Mouse (Mus musculus) forebrain, embryonic 11.5 days (tissue): ENCODE results near the gene Nfyc. TPM values are rescaled to one million over a fixed set of nuclear protein-coding genes. Genes with fewer than 3 reads are reported as not detected.

Experiments used
- ATAC-seq: fragments of 200-750 bp; cut with Nextera tagmentation; replicated peaks from 2 replicates; pipeline ENCODE4 v1.8.0; 2017; ENCODE audit warnings: moderate TSS enrichment; ENCODE audit not compliant: low FRiP score
- DNase-seq: peaks from one replicate; pipeline ENCODE4 v3.0.0-alpha.2; 2017; ENCODE audit warnings: low spot score
- H3K27ac ChIP-seq: fragments of 300-500 bp; sonication (generic); 2 replicates; pipeline ENCODE4 v1.5.1; 2014; ENCODE audit warnings: low read depth, low read length
- H3K27me3 ChIP-seq: fragments of 300-500 bp; sonication (generic); 2 replicates; pipeline ENCODE4 v1.6.1; 2014; ENCODE audit warnings: mild to moderate bottlenecking, low read length, mixed read lengths; ENCODE audit not compliant: control insufficient read depth, insufficient read depth
- H3K36me3 ChIP-seq: fragments of 300-500 bp; sonication (generic); 2 replicates; pipeline ENCODE4 v1.6.1; 2014; ENCODE audit warnings: mild to moderate bottlenecking, low read length, moderate library complexity, mixed read lengths; ENCODE audit not compliant: control insufficient read depth, insufficient read depth
- H3K4me1 ChIP-seq: fragments of 300-500 bp; sonication (generic); replicated peaks from 2 replicates; pipeline ENCODE4 v1.6.1; 2014; ENCODE audit warnings: low read length, mixed read lengths; ENCODE audit not compliant: control insufficient read depth, insufficient read depth
- H3K4me2 ChIP-seq: fragments of 300-500 bp; sonication (generic); 2 replicates; pipeline ENCODE4 v1.6.1; 2014; ENCODE audit warnings: low read depth, mild to moderate bottlenecking, low read length, moderate library complexity, mixed read lengths; ENCODE audit not compliant: severe bottlenecking
- H3K4me3 ChIP-seq: fragments of 300-500 bp; sonication (generic); 2 replicates; pipeline ENCODE4 v1.5.1; 2014; ENCODE audit warnings: low read depth, low read length
- H3K9ac ChIP-seq: fragments of 300-500 bp; sonication (generic); 2 replicates; pipeline ENCODE4 v1.6.1; 2014; ENCODE audit warnings: low read length
- H3K9me3 ChIP-seq: fragments of 300-500 bp; sonication (generic); 2 replicates; pipeline ENCODE4 v1.6.1; 2016; ENCODE audit warnings: low read length, mixed read lengths; ENCODE audit not compliant: control insufficient read depth
- WGBS: fragments of 180-500 bp; shearing (Covaris S2); extraction: QIAGEN DNeasy Blood & Tissue Kit; methylation state at CpG from one replicate; pipeline ENCODE4 v1.1.7; 2014; 5-methylcytosine and 5-hydroxymethylcytosine counted together
- polyA plus RNA-seq: library from polyadenylated mRNA; unstranded; fragments of >200 nt; fragmentation: Nextera tagmentation; extraction: Ambion mirVana; gene quantifications from 2 replicates; pipeline ENCODE4 v1.2.1, GENCODE M21; 2014

Gene Nfyc
- polyA plus RNA-seq, 1 experiment from 2014 or later = 124 TPM

DNA sequence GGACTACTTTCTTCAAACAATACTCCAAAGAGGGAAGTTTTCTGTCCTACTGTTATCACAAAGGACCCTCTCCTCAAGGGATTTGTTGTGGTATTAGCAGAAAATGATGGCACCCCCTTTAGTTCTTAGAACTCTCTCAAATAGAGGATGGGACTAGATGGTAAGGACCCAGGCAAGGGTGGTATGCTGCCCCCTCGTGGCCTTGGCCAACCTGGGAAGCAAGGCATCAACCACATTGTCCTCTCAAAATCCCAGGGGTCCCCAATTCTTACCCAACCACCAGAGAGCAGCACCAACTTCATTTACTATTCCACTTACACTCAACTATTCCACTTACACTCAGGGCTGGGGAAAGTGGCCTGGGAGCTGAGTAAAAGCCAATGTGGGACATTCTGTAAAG lies 76.1 kb downstream of the Nfyc start:
- DNase-seq (peak; percentile 82), ATAC-seq (no peak)
- H3K9ac ChIP-seq = no peak overlapping the region
- no peaks in the 10 kb centered on the region; the same call in 1 of the 2 replicates for H3K27me3 ChIP-seq
- H3K4me3 ChIP-seq = no peak overlapping the region
- H3K27ac ChIP-seq = no peak overlapping the region
- WGBS = 0% methylated on average over 1 of the region's 1 CpGs
- peaks cover 5% of the 10 kb centered on the region; the same call in 1 of the 2 replicates for H3K36me3 ChIP-seq
- no peaks in the 10 kb centered on the region for H3K9me3 ChIP-seq
- no peak overlapping the region for H3K4me2 ChIP-seq
- H3K4me1 ChIP-seq = no peaks in the 10 kb centered on the region

DNA sequence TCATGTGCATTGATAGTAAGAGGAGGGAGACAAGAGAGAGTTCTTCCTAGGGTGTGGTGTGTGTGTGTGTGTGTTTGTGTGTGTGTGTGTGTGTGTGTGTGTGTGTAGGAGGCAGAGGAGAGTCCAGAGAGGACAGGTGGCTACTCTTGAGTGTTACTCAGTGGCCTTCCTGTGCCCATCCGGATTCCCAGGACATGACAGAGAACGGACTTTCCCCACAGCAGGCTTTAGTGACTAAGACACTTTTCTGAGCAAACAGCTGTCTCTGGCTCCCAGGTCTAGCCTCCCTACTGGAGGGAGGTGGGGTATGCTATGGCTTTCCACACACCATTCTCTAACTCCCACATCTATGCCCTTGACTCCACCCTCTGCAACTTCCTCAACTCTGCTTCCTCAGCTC lies 81.8 kb downstream of the Nfyc start:
- peaks cover 14% of the 10 kb centered on the region for H3K4me1 ChIP-seq
- H3K4me3 ChIP-seq = no peak overlapping the region
- peaks cover 49% of the 10 kb centered on the region for H3K27me3 ChIP-seq
- WGBS = 37% methylated on average over 2 of the region's 2 CpGs
- ATAC-seq = no peak
- no peaks in the 10 kb centered on the region for H3K9me3 ChIP-seq
- H3K36me3 ChIP-seq = no peaks in the 10 kb centered on the region
- no peak overlapping the region for H3K4me2 ChIP-seq
- no peak overlapping the region for H3K27ac ChIP-seq
- no peak overlapping the region for H3K9ac ChIP-seq
- DNase-seq = no peak

DNA sequence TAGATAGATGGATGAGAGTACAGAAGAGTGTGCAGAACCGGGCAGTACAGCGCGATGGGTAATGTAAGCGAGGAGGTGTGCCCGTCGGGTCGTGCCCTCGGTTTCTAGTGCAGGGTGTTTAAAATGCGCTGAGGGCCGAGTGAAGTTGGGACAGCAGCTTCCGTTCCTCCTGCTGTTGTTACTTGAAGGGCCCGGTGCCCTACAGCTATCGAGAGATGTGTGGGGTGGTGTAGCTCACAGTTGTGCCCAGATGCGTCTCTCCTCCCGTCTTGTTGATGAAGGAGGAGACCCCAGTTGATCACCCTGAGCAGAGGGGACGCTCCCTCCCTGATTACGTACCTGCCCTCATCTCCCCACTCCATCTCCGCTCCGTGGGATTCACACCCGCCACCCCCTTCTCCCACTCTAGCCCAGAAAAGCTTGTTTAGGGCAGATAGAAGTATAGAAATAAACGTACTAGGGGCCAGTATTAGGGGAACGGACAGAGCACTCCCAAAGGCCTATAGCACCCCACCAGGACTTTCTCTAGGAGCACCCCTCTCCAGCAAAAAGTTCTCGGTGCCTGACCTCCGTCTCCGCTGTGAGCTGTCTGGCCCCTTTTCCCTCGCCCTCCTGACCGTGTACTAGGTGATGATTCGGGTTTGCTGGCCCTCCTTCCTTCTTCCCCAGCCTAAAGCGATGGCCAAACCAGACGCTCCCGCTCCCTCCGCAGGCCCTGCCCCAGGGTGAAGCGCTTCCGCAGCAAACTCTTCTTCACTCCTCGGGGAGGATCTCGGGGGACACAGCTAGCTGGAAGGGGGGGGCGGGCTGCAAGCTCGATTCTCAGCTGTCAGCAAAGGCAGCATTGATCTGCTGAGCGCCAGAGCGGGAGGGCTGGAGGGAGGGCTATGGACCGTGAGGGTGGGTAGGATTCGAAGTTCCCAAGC lies 83.2 kb downstream of the Nfyc start, which contains the start of gene Kcnq4:
TSS of gene Kcnq4 (minus strand) at position 672 of the 926 bp plus-strand sequence.
- peak within 1 kb of the TSS; percentile 59 for H3K9ac ChIP-seq
- no peaks in the 10 kb centered on the region for H3K36me3 ChIP-seq
- peak within 1 kb of the TSS; percentile 98 for H3K4me2 ChIP-seq
- ATAC-seq (no peak), DNase-seq (no peak)
- peaks cover 14% of the 10 kb centered on the region for H3K4me1 ChIP-seq
- peaks cover 49% of the 10 kb centered on the region for H3K27me3 ChIP-seq
- WGBS = 2% methylated on average over 41 of the region's 42 CpGs
- H3K4me3 ChIP-seq = peak within 1 kb of the TSS; percentile 53
- no peak within 1 kb of the TSS for H3K27ac ChIP-seq
- no peaks in the 10 kb centered on the region for H3K9me3 ChIP-seq

GRCm38 (mm10) chr4:120747243-120747792 lies 84.1 kb downstream of the Nfyc start:
- WGBS = under 1% methylated on average over 64 of the region's 75 CpGs
- no peaks in the 10 kb centered on the region for H3K36me3 ChIP-seq
- peak overlapping the region; percentile 59 for H3K9ac ChIP-seq
- peak overlapping the region; percentile 98 for H3K4me2 ChIP-seq
- DNase-seq (peak; percentile 67), ATAC-seq (peak; percentile 60)
- H3K27me3 ChIP-seq = peaks cover 49% of the 10 kb centered on the region
- no peak overlapping the region for H3K27ac ChIP-seq
- no peaks in the 10 kb centered on the region for H3K9me3 ChIP-seq
- peak overlapping the region; percentile 53 for H3K4me3 ChIP-seq
- H3K4me1 ChIP-seq = peaks cover 14% of the 10 kb centered on the region

DNA sequence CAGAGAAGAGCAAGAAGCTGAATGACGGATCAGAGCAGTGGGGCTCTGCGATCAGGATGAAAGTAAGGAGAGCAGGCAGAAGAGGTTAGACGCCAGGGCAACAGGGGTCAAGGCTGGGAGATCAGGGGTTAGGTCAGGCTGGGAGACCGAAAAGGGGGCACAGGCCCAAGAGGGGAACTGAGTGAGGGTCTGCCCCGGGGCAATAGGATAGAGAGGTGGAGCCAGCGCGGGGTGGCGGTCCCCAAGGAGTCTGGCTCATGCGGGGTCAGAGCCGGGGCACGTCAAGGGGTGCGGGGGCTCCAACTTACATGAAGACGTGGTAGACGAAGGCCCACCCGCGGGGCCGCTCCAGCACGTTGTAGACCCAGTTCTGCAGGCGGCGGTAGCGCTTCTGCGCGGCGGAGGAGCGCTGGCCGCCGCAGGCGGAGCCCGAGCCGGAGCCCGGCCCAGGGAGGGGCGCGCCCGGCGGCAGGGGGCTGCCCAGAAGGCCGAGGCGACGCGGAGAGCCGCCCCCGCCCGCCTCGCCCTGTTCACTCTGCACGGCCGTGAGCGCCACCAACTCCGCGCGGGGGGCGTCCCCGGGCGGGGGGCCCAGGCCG lies 84.7 kb downstream of the Nfyc start:
- H3K4me2 ChIP-seq = peak overlapping the region; percentile 98
- WGBS = 3% methylated on average over 41 of the region's 53 CpGs
- peak overlapping the region; percentile 59 for H3K9ac ChIP-seq
- no peaks in the 10 kb centered on the region for H3K9me3 ChIP-seq
- peaks cover 14% of the 10 kb centered on the region for H3K4me1 ChIP-seq
- peak; percentile 69 for DNase-seq
- H3K27me3 ChIP-seq = peaks cover 49% of the 10 kb centered on the region
- H3K36me3 ChIP-seq = no peaks in the 10 kb centered on the region
- no peak overlapping the region for H3K27ac ChIP-seq
- H3K4me3 ChIP-seq = peak overlapping the region; percentile 53
- peak; percentile 59 for ATAC-seq

- Histone ChIP-seq H3K27ac (no peak overlapping the region), H3K27me3 (peaks cover 49% of the 10 kb centered on the region), H3K36me3 (no peaks in the 10 kb centered on the region), H3K9me3 (no peaks in the 10 kb centered on the region), H3K4me2 (no peak overlapping the region), H3K4me1 (peaks cover 14% of the 10 kb centered on the region), H3K9ac (no peak overlapping the region), H3K4me3 (no peak overlapping the region)
- WGBS = 10% methylated on average over 10 of the region's 10 CpGs
- no peak for DNase-seq
- ATAC-seq = no peak
Observed at GRCm38 (mm10) chr4:120745731-120746551, 85.4 kb downstream of the Nfyc start.

DNA sequence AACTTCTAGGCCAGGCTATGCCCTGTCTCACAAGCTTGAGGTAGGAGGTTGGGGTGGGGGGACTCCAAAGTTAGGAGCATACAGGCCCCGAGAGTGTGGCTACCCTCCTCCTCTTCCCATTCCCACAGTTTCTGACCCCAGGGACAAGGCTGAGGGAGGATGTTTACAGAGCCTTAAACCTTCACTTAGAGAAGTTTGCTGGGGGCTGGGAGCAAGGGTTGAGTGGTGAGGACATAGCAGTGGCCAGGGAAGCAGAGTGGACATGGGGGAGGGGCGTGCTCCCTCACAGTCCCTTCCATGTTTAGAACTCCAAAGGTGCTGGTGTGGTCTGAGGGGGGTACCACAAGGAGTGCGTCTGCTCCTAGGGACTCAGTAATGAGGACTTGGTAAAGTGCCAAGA lies 87.7 kb downstream of the Nfyc start:
- Histone ChIP-seq H3K4me3 (no peak overlapping the region), H3K4me1 (peaks cover 15% of the 10 kb centered on the region), H3K36me3 (no peaks in the 10 kb centered on the region), H3K9me3 (no peaks in the 10 kb centered on the region), H3K27ac (no peak overlapping the region), H3K9ac (no peak overlapping the region), H3K27me3 (peaks cover 33% of the 10 kb centered on the region), H3K4me2 (no peak overlapping the region)
- 77% methylated on average over 3 of the region's 3 CpGs for WGBS
- no peak for DNase-seq
- no peak for ATAC-seq

DNA sequence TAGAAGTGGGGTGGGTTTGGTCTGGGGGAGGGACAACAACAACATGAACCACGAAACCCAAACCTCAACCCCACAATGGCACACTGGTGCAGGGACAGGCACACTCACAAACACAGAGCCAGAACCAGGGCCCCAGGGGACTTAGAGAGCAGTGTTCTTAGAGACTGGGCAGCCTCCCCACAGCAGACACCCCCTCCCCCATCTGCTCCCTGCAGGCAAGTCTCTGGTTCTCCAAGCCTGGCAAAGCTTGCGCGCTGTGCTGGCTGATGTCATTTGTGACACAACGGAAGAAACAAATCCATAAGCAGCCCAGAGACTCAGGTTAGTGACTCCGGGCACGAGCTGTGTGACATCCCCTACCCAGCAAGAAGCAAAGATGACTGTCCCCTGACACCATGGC lies 90.1 kb downstream of the Nfyc start:
- H3K27me3 ChIP-seq = peaks cover 11% of the 10 kb centered on the region; the same call in 1 of the 2 replicates
- peaks cover 4% of the 10 kb centered on the region; the same call in 1 of the 2 replicates for H3K4me1 ChIP-seq
- H3K36me3 ChIP-seq = no peaks in the 10 kb centered on the region
- H3K4me2 ChIP-seq = no peak overlapping the region
- no peak overlapping the region for H3K4me3 ChIP-seq
- H3K27ac ChIP-seq = no peak overlapping the region
- WGBS = 74% methylated on average over 6 of the region's 6 CpGs
- no peaks in the 10 kb centered on the region for H3K9me3 ChIP-seq
- no peak overlapping the region for H3K9ac ChIP-seq
- DNase-seq (no peak), ATAC-seq (no peak)
